In genomic region chr2:167189291-167190075, GRCm38 (mm10) we compare ENCODE assay signal across 8 mouse cellular contexts. TPM values are rescaled to one million over a fixed set of nuclear protein-coding genes. Genes with fewer than 3 reads are reported as not detected.
DNase-seq lines count a peak whose midpoint lies in the region; ATAC-seq and TF ChIP-seq lines count a peak whose summit lies in the region.

No protein-coding gene starts in this region.

- H3K79me2 ChIP-seq in CH12.LX (replicated peaks; ENCODE audit: control insufficient read depth, extremely low read depth, insufficient read depth, poor library complexity, severe bottlenecking), result no peaks in the 10 kb centered on the region

- in situ Hi-C loops in CH12.LX (cut with MboI; ENCODE audit: low pct_ligation_motif_present, low pct_unique_long_range_greater_than_20kb, low sequenced_read_pairs), result no loop called here

- TF ChIP-seq POLR2A in cerebellum, adult 2 months (IDR thresholded peaks at IDR 0.05; ENCODE audit: borderline replicate concordance, insufficient read depth, low read length), result no peak
- TF ChIP-seq POLR2A in CH12.LX (IDR thresholded peaks at IDR 0.05; ENCODE audit: low read depth, low read length), result no peak

- H3K9ac ChIP-seq in CH12.LX (ENCODE audit: insufficient read depth, low read depth), result peak overlapping the region; percentile 60; the same call in 1 of the 2 replicates
- H3K9ac ChIP-seq in midbrain, embryonic 14.5 days (replicated peaks; ENCODE audit: low read length), result peak overlapping the region; percentile 70

- peak overlapping the region; percentile 53; the same call in 1 of the 2 replicates for H3K4me2 ChIP-seq in CH12.LX (ENCODE audit: insufficient read depth, low read depth, poor library complexity, severe bottlenecking)
- H3K4me2 ChIP-seq in midbrain, embryonic 14.5 days (ENCODE audit: low read length), result peak overlapping the region; percentile 67

- peaks cover 0 to 24% of the 10 kb centered on the region in 2 experiments for H3K36me3 ChIP-seq in CH12.LX (replicated peaks in 1 of 2; ENCODE audit: control insufficient read depth in 1 of 2, insufficient read depth in 1 of 2, low read length in 1 of 2)
- peaks cover 3% of the 10 kb centered on the region; the same call in 1 of the 2 replicates for H3K36me3 ChIP-seq in midbrain, embryonic 14.5 days (ENCODE audit: control insufficient read depth, insufficient read depth, low read length)

- intact Hi-C loops in heart, postnatal 14 days (cut with DNase I), result loop anchor here (2.0 kb wide), 2 partner anchors 29 to 77 kb away; no protein-coding TSS in a partner anchor

- no peak overlapping the region for H3K27ac ChIP-seq in cerebellum, adult 2 months (ENCODE audit: insufficient read depth, low read length)
- no peak overlapping the region for H3K27ac ChIP-seq in CH12.LX (ENCODE audit: insufficient read depth, low read depth)
- peak overlapping the region; percentile 71 for H3K27ac ChIP-seq in midbrain, embryonic 14.5 days (replicated peaks; ENCODE audit: low read depth, low read length)

- peak; percentile 61 for ATAC-seq in midbrain, embryonic 14.5 days (ENCODE audit: low FRiP score, low TSS enrichment)

- WGBS in cerebellum, adult 2 months, result 5% methylated on average over 76 of the region's 91 CpGs
- WGBS in midbrain, embryonic 14.5 days, result under 1% methylated on average over 75 of the region's 91 CpGs

- peaks cover 4% of the 10 kb centered on the region for H3K4me1 ChIP-seq in cerebellum, adult 2 months (ENCODE audit: control insufficient read depth, insufficient read depth, low read length)
- peaks cover 2 to 19% of the 10 kb centered on the region in 2 experiments for H3K4me1 ChIP-seq in CH12.LX (ENCODE audit: control insufficient read depth in 1 of 2, insufficient read depth in 2 of 2)
- H3K4me1 ChIP-seq in midbrain, embryonic 14.5 days (ENCODE audit: control insufficient read depth, insufficient read depth, low read length), result peaks cover 19% of the 10 kb centered on the region

- H3K27me3 ChIP-seq in cerebellum, adult 2 months (ENCODE audit: control insufficient read depth, insufficient read depth, low read length), result no peaks in the 10 kb centered on the region; the same call in 1 of the 2 replicates
- peaks cover 23% of the 10 kb centered on the region for H3K27me3 ChIP-seq in CH12.LX (replicated peaks)
- peaks cover 24% of the 10 kb centered on the region for H3K27me3 ChIP-seq in midbrain, embryonic 14.5 days (ENCODE audit: control insufficient read depth, insufficient read depth, low read length)

- peak overlapping the region; percentile 51 for H3K4me3 ChIP-seq in cerebellum, adult 2 months (replicated peaks; ENCODE audit: insufficient read depth, low read depth, low read length)
- H3K4me3 ChIP-seq in CH12.LX (replicated peaks in 1 of 3; ENCODE audit: low read depth in 2 of 3, low read length in 2 of 3, poor library complexity in 1 of 3), result peak overlapping the region in 2 of 3 experiments; percentile 42 to 55
- H3K4me3 ChIP-seq in midbrain, embryonic 14.5 days (replicated peaks; ENCODE audit: low read depth, low read length), result peak overlapping the region; percentile 53

- TF ChIP-seq EP300 in CH12.LX (IDR thresholded peaks at IDR 0.05; ENCODE audit: low read length), result no peak

- H3K9me3 ChIP-seq in CH12.LX (replicated peaks; ENCODE audit: low read length), result peaks cover 4% of the 10 kb centered on the region
- no peaks in the 10 kb centered on the region for H3K9me3 ChIP-seq in midbrain, embryonic 14.5 days (ENCODE audit: control insufficient read depth, low read length)

- DNase-seq in cerebellum, adult 2 months, result peak; percentile 26 to 32
- DNase-seq in cerebellum, postnatal 36 days, result no peak
- DNase-seq in CH12.LX (ENCODE audit: extremely low read depth), result peak; percentile 31
- peak; percentile 66 for DNase-seq in embryo, embryonic 11 days
- DNase-seq in heart, postnatal 14 days, result peak; percentile 56 to 60
- DNase-seq in layer of hippocampus, postnatal 36 days, result peak; percentile 41 to 53
- peak; percentile 77 for DNase-seq in midbrain, embryonic 14.5 days
- DNase-seq in thymus, postnatal 10 days (ENCODE audit: low spot score in 2 of 2), result no peak

- no peak for TF ChIP-seq RAD21 in CH12.LX (IDR thresholded peaks at IDR 0.05; ENCODE audit: low read depth, low read length)

- dilution Hi-C loops in CH12.LX (cut with MboI; ENCODE audit: extremely low pct_ligation_motif_present, extremely low pct_unique_long_range_greater_than_20kb, low sequenced_read_pairs), result no loop called here

- TF ChIP-seq CTCF in cerebellum, adult 2 months (IDR thresholded peaks at IDR 0.05; ENCODE audit: borderline replicate concordance, insufficient read depth, low read depth, low read length), result no peak
- TF ChIP-seq CTCF in CH12.LX (conservative IDR thresholded peaks at IDR 0.05 in 1 of 2, IDR thresholded peaks at IDR 0.05 in 1 of 2; ENCODE audit: low read depth in 2 of 2, low read length in 2 of 2), result no peak

TF ChIP-seq in CH12.LX, 34 proteins besides CTCF, POLR2A, EP300 and RAD21:
- TF ChIP-seq MAFK (IDR thresholded peaks at IDR 0.05; ENCODE audit: insufficient replicate concordance, low read length) (no peak), HCFC1 (IDR thresholded peaks at IDR 0.05; ENCODE audit: low read depth, low read length) (no peak), JUND (conservative IDR thresholded peaks at IDR 0.05; ENCODE audit: low read depth, low read length) (no peak), ETS1 (conservative IDR thresholded peaks at IDR 0.05; ENCODE audit: low read depth, low read length) (no peak), NELFE (IDR thresholded peaks at IDR 0.05; ENCODE audit: low read depth, low read length) (no peak), MAX (IDR thresholded peaks at IDR 0.05; ENCODE audit: low read length) (no peak), E2F4 (IDR thresholded peaks at IDR 0.05; ENCODE audit: insufficient replicate concordance, low read depth, low read length) (no peak), TCF12 (IDR thresholded peaks at IDR 0.05; ENCODE audit: low read depth, low read length) (no peak), MEF2A (IDR thresholded peaks at IDR 0.05; ENCODE audit: borderline replicate concordance, low read depth, low read length) (no peak), PAX5 (IDR thresholded peaks at IDR 0.05; ENCODE audit: low read length) (no peak), CHD1 (IDR thresholded peaks at IDR 0.05; ENCODE audit: low read depth, low read length) (no peak), MXI1 (IDR thresholded peaks at IDR 0.05; ENCODE audit: low read depth, low read length) (no peak)

RNA-seq across cellular contexts. Expression of gene Kcnb1, which starts 0.5 kb away (rescaled TPM):
- polyA plus RNA-seq in cerebellum, adult 2 months (2012; rRNA removed), result 7.8 and 9.2 TPM in 2 replicates
- total RNA-seq in CH12.LX (2012; rRNA removed) (2.5 and 2.6 TPM in 2 replicates), CH12.LX (2014; rRNA removed) (5.0 and 5.1 TPM in 2 replicates)
- 5.6 and 6.6 TPM in 2 replicates for polyA plus RNA-seq in CH12.LX (2012; ENCODE audit: insufficient read length, low read depth)
- 10 to 100 TPM; 57.9 to 60.3 TPM for total RNA-seq in heart, postnatal 14 days (2021)
- 100 to 1,000 TPM in 1 of 2 experiments, 10 to 100 TPM in 1; 94.3 to 107 TPM for total RNA-seq in layer of hippocampus, postnatal 36 days (2021)
- polyA plus RNA-seq in midbrain, embryonic 14.5 days (2014; fragmentation: Nextera tagmentation; extraction: Ambion mirVana), result 3.1 and 5.2 TPM in 2 replicates

RNA-seq across cellular contexts. Expression of gene Ptgis, which starts 50.9 kb away (rescaled TPM):
- 1.8 and 2.0 TPM in 2 replicates for polyA plus RNA-seq in cerebellum, adult 2 months (2012; rRNA removed)
- total RNA-seq in CH12.LX (2012; rRNA removed) (7.0 and 7.7 TPM in 2 replicates), CH12.LX (2014; rRNA removed) (12.2 and 13.4 TPM in 2 replicates)
- 15.9 and 19.1 TPM in 2 replicates for polyA plus RNA-seq in CH12.LX (2012; ENCODE audit: insufficient read length, low read depth)
- total RNA-seq in heart, postnatal 14 days (2021), result 10 to 100 TPM; 24.5 to 25.5 TPM
- 1 to 10 TPM in 1 of 2 experiments, under 1 TPM in 1; 0.52 to 1.1 TPM for total RNA-seq in layer of hippocampus, postnatal 36 days (2021)
- 2.2 and 5.3 TPM in 2 replicates for polyA plus RNA-seq in midbrain, embryonic 14.5 days (2014; fragmentation: Nextera tagmentation; extraction: Ambion mirVana)

Comparison
In these comparisons a context has a peak if more than half of its experiments do, and no peak if none do; other contexts are left out.
1. DNase-seq: peak in cerebellum, adult 2 months (2 of 2), CH12.LX (single experiment), embryo, embryonic 11 days (single experiment), heart, postnatal 14 days (2 of 2), layer of hippocampus, postnatal 36 days (2 of 2) and midbrain, embryonic 14.5 days (single experiment); none in cerebellum, postnatal 36 days (0 of 2) and thymus, postnatal 10 days (0 of 2).
2. RNA of gene Kcnb1, which starts 0.5 kb away (total RNA-seq): 94.3 to 107 TPM in layer of hippocampus, postnatal 36 days and 57.9 to 60.3 TPM in heart, postnatal 14 days; 2.5 to 5.1 TPM in CH12.LX; every median in the first group is over 4 times any median in the second.
3. Peak in every context shown above with its lines, with median percentiles within 50 percentile points of each other: H3K4me3 ChIP-seq.